Mouse (Mus musculus) CD8-positive naive resting alpha-beta T cell, adult 2 months (primary cell): ENCODE measurements around the gene Slc7a7.

ENCODE experiments used
- DNase-seq, 2 experiments: peaks; one replicate each; pipeline ENCODE4 v3.0.0; 2022; ENCODE audit warnings: low read depth in 2 of 2, low spot score in 2 of 2

The Slc7a7 gene

DNA sequence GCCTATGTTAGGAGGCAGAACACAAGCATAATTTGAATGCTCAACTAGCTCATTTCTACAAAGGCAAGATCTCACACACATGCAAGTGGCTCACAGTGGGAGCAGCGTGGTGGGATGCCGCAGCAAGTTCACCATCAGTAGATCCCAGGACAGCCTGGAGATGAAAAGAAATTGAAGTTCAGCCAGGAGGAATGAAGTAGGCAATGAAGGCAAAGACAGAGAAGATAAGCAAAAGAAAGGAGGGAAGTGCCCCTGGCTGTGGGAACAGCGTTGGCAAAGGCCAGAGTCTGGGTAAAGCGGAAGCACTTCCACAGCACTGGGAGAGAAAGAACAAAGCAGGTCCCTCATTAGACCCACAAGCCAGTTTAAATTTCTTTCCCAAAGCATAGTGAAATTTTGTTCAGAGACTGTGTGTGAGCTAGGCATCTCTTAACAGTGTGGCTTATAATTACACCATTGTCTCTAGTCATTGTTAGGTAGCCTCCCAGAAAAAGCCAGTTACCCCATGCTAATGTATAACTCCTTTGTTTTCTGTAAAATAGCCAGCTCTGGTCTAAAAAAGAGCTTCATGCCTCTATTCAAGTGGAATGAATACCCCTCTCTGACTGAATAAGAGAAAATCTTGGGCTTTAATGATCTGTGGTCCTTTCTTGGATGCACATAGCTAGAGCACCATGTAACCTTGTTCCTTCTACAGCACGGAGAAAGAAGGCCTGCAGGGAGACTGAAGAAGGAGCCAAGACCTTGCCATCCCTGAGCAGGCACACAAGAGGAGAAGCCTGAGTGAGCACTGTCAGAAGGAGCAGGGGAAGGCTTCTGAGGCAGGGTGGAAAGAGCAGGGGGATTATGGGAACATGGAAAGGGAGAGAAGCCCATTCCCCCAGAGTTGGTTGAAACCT, 85.2 kb downstream of the Slc7a7 start:
- no peak for DNase-seq

- no peak for DNase-seq
Observed at GRCm38 (mm10) chr14:54331178-54331577, 86.4 kb downstream of the Slc7a7 start.

- DNase-seq, result no peak
Observed at GRCm38 (mm10) chr14:54329201-54329600, 88.4 kb downstream of the Slc7a7 start.

- no peak for DNase-seq
Observed at GRCm38 (mm10) chr14:54328548-54328947, 89.0 kb downstream of the Slc7a7 start.

GRCm38 (mm10) chr14:54324486-54324885, 93.1 kb downstream of the Slc7a7 start:
- no peak for DNase-seq

- DNase-seq, result no peak
Observed at GRCm38 (mm10) chr14:54321556-54322376, 95.8 kb downstream of the Slc7a7 start.
